Mouse (Mus musculus) heart, postnatal 0 days (tissue): ENCODE data around the gene Gm44965. TPM values are rescaled to one million over a fixed set of nuclear protein-coding genes. Genes with fewer than 3 reads are reported as not detected.
A peak's percentile ranks its signal among the peaks of the same experiment; 100 is the strongest.
"Not testable (repeated sequence)": the region's sequence is repeated elsewhere in the genome, so short reads cannot be mapped to it uniquely, and the experiment has no call there.

Experiments used
- ATAC-seq: fragments of 200-750 bp; cut with Nextera tagmentation; 2 replicates; pipeline ENCODE4 v1.8.0; 2017; ENCODE audit warnings: low read depth, moderate number of reproducible peaks, moderate library complexity; ENCODE audit not compliant: insufficient read depth
- DNase-seq: peaks from one replicate; pipeline ENCODE4 v3.0.0-alpha.2; 2016; ENCODE audit warnings: low spot score
- H3K27ac ChIP-seq: fragments of 300-500 bp; sonication (generic); 2 replicates; pipeline ENCODE4 v1.5.1; 2014; ENCODE audit warnings: low read depth, mild to moderate bottlenecking
- H3K27me3 ChIP-seq: fragments of 300-500 bp; sonication (generic); 2 replicates; pipeline ENCODE4 v1.6.1; 2014; ENCODE audit warnings: low read length, mixed read lengths; ENCODE audit not compliant: control insufficient read depth, insufficient read depth
- H3K36me3 ChIP-seq: fragments of 300-500 bp; sonication (generic); replicated peaks from 2 replicates; pipeline ENCODE4 v1.6.1; 2014; ENCODE audit warnings: low read length, mixed read lengths; ENCODE audit not compliant: control insufficient read depth, insufficient read depth
- H3K4me1 ChIP-seq: fragments of 300-500 bp; sonication (generic); 2 replicates; pipeline ENCODE4 v1.6.1; 2014; ENCODE audit warnings: antibody characterized with exemption; ENCODE audit not compliant: control insufficient read depth, insufficient read depth
- H3K4me2 ChIP-seq: fragments of 300-500 bp; sonication (generic); 2 replicates; pipeline ENCODE4 v1.6.1; 2014; ENCODE audit warnings: low read depth, mild to moderate bottlenecking, low read length, moderate library complexity
- H3K4me3 ChIP-seq: fragments of 300-500 bp; sonication (generic); 2 replicates; pipeline ENCODE4 v1.5.1; 2014; ENCODE audit warnings: low read depth, low read length
- H3K9ac ChIP-seq: fragments of 300-500 bp; sonication (generic); replicated peaks from 2 replicates; pipeline ENCODE4 v1.6.1; 2014; ENCODE audit warnings: low read depth, low read length, mixed read lengths
- H3K9me3 ChIP-seq: fragments of 300-500 bp; sonication (generic); replicated peaks from 2 replicates; pipeline ENCODE4 v1.6.1; 2016; ENCODE audit warnings: low read length; ENCODE audit not compliant: control insufficient read depth
- CTCF ChIP-seq: IDR thresholded peaks from 2 replicates; pipeline ENCODE4 v1.5.1; 2016; ENCODE audit warnings: antibody characterized with exemption, control low read depth, low read depth
- EP300 ChIP-seq: IDR thresholded peaks from 2 replicates; pipeline ENCODE4 v1.6.1; 2016; ENCODE audit warnings: antibody characterized with exemption, low read depth
- WGBS: fragments of 180-500 bp; shearing (Covaris S2); extraction: QIAGEN DNeasy Blood & Tissue Kit; methylation state at CpG from one replicate; pipeline ENCODE4 v1.1.7; 2014; 5-methylcytosine and 5-hydroxymethylcytosine counted together
- polyA plus RNA-seq: library from polyadenylated mRNA; unstranded; fragments of >200 nt; fragmentation: Nextera tagmentation; extraction: Ambion mirVana; gene quantifications from 2 replicates; pipeline ENCODE4 v1.2.1, GENCODE M21; 2015
- total RNA-seq: library from RNA; depleted of rRNA; stranded (reverse); fragments of >200 nt; gene quantifications from 2 replicates; pipeline ENCODE4 v1.2.3, GENCODE M21; 2014; ENCODE audit warnings: low replicate concordance

The Gm44965 gene
- total and polyA plus RNA-seq, 2 experiments from 2014 or later = not detected

- Histone ChIP-seq H3K9me3 (no peaks in the 10 kb centered on the region), H3K36me3 (peaks cover 34% of the 10 kb centered on the region), H3K27me3 (no peaks in the 10 kb centered on the region), H3K27ac (no peak overlapping the region), H3K4me1 (no peaks in the 10 kb centered on the region), H3K9ac (no peak overlapping the region), H3K4me3 (no peak overlapping the region), H3K4me2 (no peak overlapping the region)
- TF ChIP-seq EP300 (no peak), CTCF (no peak)
- DNase-seq (no peak), ATAC-seq (no peak)
- WGBS = 94% methylated on average over 30 of the region's 30 CpGs
Measured at GRCm38 (mm10) chr6:48620031-48620430, 26.3 kb downstream of the Gm44965 start.

- H3K4me1 ChIP-seq, DNase-seq, H3K4me3 ChIP-seq, H3K27me3 ChIP-seq, ATAC-seq, H3K9ac ChIP-seq, H3K9me3 ChIP-seq, H3K27ac ChIP-seq, H3K4me2 ChIP-seq: not testable (repeated sequence)
- 87% methylated on average over 8 of the region's 8 CpGs for WGBS
- peaks cover 27% of the 10 kb centered on the region for H3K36me3 ChIP-seq
Measured at GRCm38 (mm10) chr6:48622186-48622843, 28.6 kb downstream of the Gm44965 start.

- Histone ChIP-seq H3K36me3 (peaks cover 24% of the 10 kb centered on the region), H3K4me3 (no peak overlapping the region), H3K4me2 (no peak overlapping the region), H3K9me3 (no peaks in the 10 kb centered on the region), H3K27me3 (peaks cover 4% of the 10 kb centered on the region; the same call in 1 of the 2 replicates), H3K9ac (no peak overlapping the region), H3K27ac (no peak overlapping the region), H3K4me1 (0 out of 2 replicates have a peak, but pooled peaks cover 9% of the 10 kb centered on the region)
- no peak for TF ChIP-seq EP300
- TF ChIP-seq CTCF = no peak
- ATAC-seq = no peak
- DNase-seq = no peak
- 37% methylated on average over 1 of the region's 1 CpGs for WGBS
Measured at GRCm38 (mm10) chr6:48623460-48623859, 29.7 kb downstream of the Gm44965 start.

DNA sequence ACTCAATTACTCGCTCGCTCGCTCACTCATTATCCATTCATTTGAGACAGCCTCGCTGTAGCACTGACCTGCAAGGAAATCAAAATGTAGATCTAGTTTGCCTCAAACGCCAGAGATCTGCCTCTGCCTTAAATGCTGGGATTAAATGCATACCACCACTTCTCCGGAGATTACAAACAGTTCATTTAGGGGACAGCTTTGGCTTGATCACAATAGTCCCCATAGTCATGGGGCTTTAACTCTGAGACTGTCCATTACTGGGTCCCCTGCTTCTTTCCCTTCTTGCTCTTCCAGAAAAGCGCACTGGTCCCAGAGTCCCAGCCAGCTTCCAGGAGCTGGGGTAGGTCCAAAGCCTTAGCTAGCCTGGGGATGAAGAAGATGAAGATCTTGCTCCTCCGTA lies 32.7 kb downstream of the Gm44965 start, which contains the start of gene AI854703:
AI854703 (plus strand) TSS at position 301 of the 400 bp plus-strand sequence.
- DNase-seq (no peak), ATAC-seq (no peak)
- H3K27me3 ChIP-seq = peaks cover 15% of the 10 kb centered on the region
- peaks cover 20% of the 10 kb centered on the region for H3K4me1 ChIP-seq
- 42% methylated on average over 8 of the region's 8 CpGs for WGBS
- peak within 1 kb of the TSS; percentile 34; the same call in 1 of the 2 replicates for H3K9ac ChIP-seq
- TF ChIP-seq CTCF = no peak
- TF ChIP-seq EP300 = no peak
- no peak within 1 kb of the TSS for H3K27ac ChIP-seq
- H3K4me2 ChIP-seq = peak within 1 kb of the TSS; percentile 76
- H3K9me3 ChIP-seq = no peaks in the 10 kb centered on the region
- no peaks in the 10 kb centered on the region for H3K36me3 ChIP-seq
- H3K4me3 ChIP-seq = peak within 1 kb of the TSS; percentile 48

- H3K27ac ChIP-seq = no peak overlapping the region
- 1% methylated on average over 32 of the region's 32 CpGs for WGBS
- H3K9ac ChIP-seq = peak overlapping the region; percentile 34; the same call in 1 of the 2 replicates
- H3K4me1 ChIP-seq = peaks cover 20% of the 10 kb centered on the region
- ATAC-seq (peak; percentile 45; the same call in 1 of the 2 replicates), DNase-seq (peak; percentile 31)
- H3K9me3 ChIP-seq = no peaks in the 10 kb centered on the region
- H3K36me3 ChIP-seq = no peaks in the 10 kb centered on the region
- peak overlapping the region; percentile 76 for H3K4me2 ChIP-seq
- peak overlapping the region; percentile 48 for H3K4me3 ChIP-seq
- TF ChIP-seq EP300 (no peak), CTCF (no peak)
- H3K27me3 ChIP-seq = peaks cover 15% of the 10 kb centered on the region
Measured at GRCm38 (mm10) chr6:48626984-48627383, 33.2 kb downstream of the Gm44965 start.

- TF ChIP-seq EP300 (no peak), CTCF (no peak)
- Histone ChIP-seq H3K27ac (no peak overlapping the region), H3K9ac (peak overlapping the region; percentile 34; the same call in 1 of the 2 replicates), H3K4me3 (peak overlapping the region; percentile 48), H3K4me2 (peak overlapping the region; percentile 76), H3K36me3 (no peaks in the 10 kb centered on the region), H3K9me3 (no peaks in the 10 kb centered on the region), H3K4me1 (peaks cover 20% of the 10 kb centered on the region), H3K27me3 (peaks cover 15% of the 10 kb centered on the region)
- WGBS = 13% methylated on average over 7 of the region's 7 CpGs
- no peak for DNase-seq
- no peak for ATAC-seq
Measured at GRCm38 (mm10) chr6:48627511-48627924, 33.8 kb downstream of the Gm44965 start.
